Mouse (Mus musculus) neutrophil, adult 5-6 weeks (primary cell): ENCODE measurements at regions not wholly inside any gene's neighbourhood (a gene's known extent, or its start where the extent isn't known, plus 50 kb on each side); places are given as distances from the start of the nearest gene placed in this dataset.

Experiments used
- ATAC-seq: fragments of 151-379, 151-347 bp; 2 replicates; pipeline ENCODE4 v1.8.0; 2017; ENCODE audit warnings: mild to moderate bottlenecking, moderate TSS enrichment; ENCODE audit not compliant: insufficient number of reproducible peaks, poor library complexity, low FRiP score, severe bottlenecking; ENCODE audit errors: extremely low read depth

DNA sequence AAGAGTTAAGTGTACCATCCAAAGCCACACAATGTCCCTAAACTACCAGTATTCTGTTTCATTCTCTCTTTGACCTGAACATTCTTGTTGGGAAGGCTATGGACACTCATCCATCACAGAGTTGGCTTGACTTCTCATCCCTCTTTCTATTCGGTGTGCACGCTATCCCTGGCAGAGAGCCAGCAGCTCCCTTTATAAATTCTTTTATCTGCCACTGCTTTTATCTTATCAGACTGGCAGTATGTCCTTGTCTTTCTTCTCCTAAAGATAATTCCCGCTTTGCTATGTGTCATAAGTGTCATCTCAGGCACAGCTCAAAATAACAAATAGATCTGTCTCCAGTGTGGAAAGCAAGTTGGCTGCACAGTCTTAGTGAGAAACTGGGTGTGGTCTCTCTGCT is 106.6 kb upstream of the Lipc start:
- no peak for ATAC-seq

DNA sequence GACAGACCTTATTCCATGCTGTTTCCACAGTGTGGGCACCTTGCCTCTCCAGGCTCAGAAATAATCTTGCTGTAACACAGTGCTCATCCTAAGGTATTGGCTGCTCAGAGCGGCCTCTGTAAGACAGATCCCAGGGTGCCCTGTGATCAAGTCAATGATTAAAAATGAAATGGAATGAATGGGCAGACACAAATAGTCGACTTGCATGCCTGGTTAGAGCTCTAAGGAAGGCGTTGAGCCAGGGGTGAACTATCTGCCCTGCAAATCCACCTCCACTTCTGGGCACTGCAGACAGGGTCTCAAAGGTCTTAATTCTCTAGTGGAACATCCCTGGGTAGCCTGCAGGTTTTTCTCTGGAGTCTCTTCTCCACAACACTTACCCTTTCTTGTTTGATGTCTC is 104.8 kb upstream of the Lipc start:
- no peak for ATAC-seq

DNA sequence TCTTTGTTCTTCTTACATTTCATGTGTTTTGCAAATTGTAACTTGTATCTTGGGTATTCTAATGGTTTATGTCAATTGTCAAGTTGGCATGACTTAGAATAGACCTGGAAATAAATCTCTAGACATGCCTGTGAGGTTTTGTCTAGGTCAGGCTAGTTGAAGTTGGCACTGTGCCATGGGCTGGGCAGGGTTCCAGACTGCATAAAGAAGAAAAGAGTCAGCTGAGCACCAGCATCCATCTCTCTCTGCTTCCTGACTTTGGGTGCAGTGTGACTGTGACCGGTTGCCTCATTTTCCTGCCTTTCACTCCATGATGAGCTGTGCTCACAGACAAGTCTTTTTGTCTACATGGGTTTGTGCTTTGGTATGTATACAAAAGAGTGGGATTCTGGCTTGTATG is 91.9 kb upstream of the Lipc start:
- ATAC-seq = no peak

DNA sequence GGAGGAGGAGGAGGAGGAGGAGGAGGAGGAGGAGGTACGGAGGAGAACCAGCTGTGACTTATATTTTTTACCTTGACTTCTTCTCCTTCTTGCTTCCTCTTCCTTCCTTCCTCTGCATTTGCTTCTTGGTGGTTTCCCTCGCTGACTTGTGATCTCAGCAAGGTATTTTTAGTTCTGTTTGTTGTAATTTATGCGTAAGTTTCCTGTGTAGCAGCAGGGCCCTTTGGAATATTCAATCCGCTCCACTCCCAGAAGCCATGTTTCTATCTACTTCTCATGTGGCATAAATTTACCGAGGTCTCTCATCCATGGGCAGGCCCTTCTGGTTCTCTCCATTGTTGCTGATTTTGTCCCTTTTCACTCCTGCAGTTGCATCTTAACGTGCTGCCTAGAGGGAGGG is 83.3 kb upstream of the Lipc start:
- ATAC-seq = no peak

DNA sequence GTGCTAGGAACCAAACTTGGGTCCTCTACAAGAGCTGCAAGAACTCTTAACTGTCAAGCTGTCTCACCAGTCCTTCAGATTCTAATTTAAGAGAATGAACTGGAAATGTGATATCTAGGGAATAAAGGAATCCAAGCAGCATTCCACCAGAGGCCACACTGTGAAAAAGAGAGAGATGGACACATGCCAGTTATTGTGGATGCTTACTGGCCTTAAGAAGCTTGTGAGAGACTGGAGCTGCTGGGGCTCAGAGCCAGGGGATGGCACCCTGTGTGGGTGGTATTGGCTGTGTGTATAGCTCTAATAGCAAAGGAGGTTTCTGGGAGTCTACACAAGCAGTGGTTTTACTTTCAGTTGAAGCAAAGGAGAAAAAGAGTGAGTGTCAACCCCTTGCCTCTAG is 80.1 kb upstream of the Lipc start:
- no peak for ATAC-seq

DNA sequence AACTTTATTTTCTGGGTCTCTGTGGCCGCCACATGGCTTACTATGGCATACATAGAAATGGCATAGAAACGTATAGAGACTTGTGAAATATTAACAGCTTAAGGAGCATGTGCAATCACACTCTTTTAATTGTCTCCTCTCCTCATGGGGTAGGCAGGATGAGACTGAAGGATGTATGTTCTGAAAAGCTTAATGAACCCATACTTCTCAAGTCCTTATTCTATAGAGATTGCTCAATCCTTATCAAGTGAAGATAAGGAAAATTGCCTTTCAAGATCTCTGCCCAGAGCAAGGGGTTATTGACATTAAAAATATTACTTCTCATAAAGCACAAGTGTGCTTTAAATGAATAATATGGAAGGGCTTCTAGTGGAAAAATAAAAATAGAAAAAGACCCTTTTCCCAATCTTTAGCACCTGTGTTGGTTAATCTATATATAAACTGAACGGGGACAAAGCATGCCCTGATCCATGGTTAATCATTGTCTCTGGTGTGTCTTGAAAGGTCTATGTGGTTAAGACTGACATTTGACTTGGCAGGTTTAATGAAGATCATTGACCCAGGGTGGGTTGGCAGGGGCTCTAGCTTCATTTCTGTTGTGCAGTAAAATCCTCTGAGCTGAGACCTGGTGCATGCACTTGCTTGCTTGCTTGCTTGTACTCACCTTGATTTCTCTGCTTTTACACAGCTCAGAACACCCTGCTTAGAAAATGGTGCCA is 78.3 kb upstream of the Lipc start:
- ATAC-seq = no peak

DNA sequence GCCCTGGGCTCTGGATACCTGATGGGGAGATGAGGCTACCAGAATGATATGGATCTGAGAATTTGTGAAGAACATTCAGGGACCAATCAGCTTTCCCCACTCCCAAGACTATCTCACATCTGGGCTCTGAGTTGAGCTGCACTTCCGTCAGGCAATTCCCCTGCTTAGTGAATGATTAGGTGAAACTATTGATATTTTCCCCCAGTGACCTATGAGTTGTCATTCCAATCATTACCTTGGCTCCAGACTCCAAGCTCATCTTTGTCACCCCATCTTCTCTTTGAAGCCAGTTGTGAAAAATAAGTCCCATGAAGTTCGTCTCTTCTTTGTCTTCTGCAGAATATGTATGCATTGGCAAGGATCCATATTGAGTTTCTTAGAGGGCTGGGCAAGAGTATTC is 76.1 kb upstream of the Lipc start:
- no peak for ATAC-seq

DNA sequence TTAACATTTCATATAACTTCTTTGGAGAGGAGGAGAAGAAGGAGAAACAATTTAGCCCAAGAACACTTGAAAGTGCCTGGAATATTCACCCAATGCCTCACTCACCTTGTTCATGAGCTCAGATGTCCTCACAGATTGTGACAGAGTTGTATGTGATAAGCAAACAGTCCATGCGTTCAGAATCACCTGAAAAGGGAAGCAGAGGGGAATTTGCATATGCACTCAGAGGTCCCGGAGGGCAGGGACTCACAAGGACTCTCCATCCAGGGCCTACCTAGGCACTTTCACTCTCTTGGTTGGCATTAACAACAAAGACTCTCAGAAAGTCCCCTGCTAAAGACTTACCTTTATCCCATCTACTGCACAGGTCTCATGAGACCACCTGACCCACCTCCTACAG is 75.6 kb upstream of the Lipc start:
- ATAC-seq = peak; percentile 74; the same call in 1 of the 2 replicates

DNA sequence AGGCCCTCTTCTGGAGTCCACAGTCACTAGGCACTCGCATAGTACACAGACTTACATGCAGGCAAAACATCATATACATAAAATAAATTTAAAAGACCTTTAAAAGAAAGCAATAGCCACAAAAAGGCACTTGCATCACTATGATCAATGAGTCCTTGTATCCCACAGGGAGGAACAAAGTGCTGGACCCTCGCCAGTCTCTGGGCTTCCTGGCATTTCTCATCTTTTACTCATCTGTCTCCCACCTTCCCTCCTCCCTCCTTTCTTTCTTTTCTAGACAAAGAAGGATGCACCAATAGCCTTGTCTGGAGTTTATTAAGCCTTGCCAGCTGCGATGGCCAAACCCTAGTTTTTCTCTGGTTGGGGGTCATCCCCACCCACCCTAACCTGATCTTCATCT is 73.2 kb upstream of the Lipc start:
- no peak for ATAC-seq

DNA sequence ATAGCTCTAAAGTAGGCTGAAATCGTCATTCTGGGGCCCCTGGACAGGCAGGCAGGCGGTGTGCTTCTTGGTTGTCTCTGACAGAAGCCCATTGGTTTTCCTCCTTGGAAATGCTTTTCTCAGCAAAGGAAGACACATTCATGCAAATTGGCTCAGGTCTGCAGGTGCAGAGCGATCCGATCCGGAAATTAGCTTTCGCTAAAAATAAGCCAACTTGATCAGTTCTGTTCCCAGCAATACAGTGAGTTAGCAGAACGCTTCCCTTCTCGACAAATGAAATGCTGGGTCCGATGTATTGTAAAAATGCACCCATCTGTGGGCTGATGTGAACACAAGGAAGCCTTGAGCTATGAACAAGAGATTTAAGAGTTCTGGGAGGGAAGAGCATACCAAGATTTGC is 66.2 kb upstream of the Lipc start:
- no peak for ATAC-seq

DNA sequence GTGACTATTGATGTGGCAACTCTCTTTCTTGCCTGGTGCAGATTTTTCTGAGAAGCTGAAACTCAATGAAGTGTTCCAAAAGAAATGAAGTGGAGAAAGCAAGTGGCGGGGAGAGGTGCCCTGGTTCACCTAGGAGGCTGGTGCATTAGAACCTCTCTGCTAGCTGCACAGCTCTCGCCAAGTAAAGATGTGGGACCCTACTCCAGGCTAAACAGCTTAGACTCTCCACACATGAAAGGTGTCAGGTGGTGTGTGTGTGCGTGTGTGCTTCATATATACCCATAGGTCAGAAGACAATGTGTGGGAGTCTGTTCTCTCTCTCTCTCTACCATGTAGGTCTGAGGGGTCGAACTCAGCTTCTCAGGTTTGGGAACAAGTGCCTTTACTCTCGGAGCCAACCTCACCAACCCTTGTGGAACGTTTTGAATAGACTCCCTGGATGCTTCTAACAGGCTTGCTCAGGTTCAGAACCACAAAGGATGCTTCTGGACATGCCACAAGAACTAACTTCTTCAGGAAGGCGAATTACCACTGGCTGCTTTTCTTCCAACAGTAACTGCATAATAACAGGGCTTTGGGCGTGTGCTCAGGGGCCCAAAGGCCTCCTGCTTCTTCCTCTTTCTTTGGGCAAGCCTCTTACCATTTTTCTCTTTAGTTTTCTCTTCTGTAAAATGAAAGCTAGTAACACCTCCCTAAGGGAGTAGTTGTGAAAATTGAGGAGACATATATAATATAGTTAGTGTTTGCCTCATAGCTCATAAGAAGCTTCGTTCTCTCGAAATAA is 65.6 kb upstream of the Lipc start:
- no peak for ATAC-seq

DNA sequence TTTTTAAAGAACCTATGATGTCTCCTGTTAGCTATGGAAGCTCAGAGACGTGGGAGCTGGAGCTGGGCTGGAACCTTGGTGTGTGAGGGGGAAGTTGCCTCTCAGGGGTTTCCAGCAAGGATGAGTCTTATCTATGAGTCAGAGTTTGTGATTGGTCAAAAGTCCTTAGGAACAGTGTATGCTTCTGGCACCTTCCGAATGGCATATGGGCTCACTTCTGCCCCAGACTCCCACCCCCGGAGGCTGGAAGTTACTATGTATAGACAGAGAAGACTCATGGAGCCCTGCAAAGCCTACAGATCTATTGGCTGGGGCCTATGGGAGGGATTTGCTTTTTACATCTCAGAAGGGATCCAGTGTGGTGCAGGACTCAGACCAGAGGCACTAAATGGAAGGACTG is 63.9 kb upstream of the Lipc start:
- no peak for ATAC-seq

DNA sequence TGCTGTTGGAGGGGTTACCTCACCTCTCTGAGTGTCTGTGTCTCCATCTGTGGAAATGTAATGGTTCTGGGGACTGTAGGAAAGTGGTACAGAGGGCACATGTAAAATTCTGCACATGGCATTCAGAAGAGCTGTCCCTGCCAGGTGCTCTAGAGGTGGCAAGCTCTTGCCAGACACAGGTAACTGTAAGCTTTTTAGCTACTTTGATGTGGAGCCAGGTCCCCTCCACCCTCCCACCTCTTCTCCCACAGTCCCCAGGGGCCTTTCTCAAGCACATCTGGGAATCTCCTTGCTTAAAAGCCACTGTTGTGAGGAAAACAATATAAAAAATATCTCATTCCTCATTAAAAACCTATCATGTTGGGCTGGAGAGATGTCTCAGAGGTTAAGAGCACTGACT is 63.4 kb upstream of the Lipc start:
- no peak for ATAC-seq

DNA sequence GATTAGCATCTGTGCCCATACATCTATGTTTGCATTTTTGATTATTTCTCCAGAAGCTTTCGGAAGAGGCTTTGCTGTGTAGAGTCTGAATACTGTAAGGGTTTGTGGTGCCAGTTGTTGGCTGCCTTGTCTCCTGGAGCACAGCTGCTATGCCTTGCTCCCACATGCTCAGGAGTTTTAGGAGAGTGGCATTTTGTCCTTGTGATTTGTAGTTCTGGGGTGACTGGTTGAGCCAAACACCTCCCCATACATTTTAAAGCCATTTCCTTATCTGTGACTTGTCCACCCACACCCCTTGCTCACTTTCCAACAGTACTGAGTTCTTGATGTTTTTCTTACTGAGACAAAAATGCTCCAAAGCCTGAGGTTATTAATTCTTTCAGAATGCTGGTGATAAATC is 60.4 kb upstream of the Lipc start:
- no peak for ATAC-seq

DNA sequence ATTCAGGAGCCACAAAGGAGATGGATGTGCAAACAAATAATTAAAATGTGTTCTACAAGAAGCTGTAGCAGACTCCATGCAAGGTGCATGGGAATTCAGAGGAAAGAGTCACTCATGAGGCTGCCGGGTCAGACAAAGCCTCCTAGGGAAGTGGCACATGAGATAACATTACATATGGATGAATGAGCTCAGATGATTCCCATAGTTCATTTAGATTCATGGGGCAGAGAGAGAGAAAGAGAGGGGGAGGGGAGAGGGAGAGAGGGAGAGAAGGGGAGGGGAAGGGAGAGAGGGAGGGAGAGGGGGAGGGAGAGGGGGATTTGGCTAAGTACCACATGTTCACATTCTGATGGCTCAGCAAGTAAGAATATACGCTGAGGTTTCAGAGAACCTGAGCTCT is 52.6 kb upstream of the Lipc start:
- no peak for ATAC-seq
